37 mouse cellular contexts compared by ENCODE assay signal in genomic region chr11:104159769-104160272, GRCm38 (mm10). TPM values are rescaled to one million over a fixed set of nuclear protein-coding genes. Genes with fewer than 3 reads are reported as not detected.
"Had no signal": no experiment of that assay in that cellular context is flagged by ENCODE, and none has a peak within 500 bp of the region (broad histone marks: within the 10 kb centered on the region; RNA-seq: fewer than 3 reads in every experiment).

No protein-coding gene starts in this region.

- H3K4me2 ChIP-seq: embryonic facial prominence, embryonic 12.5 days; embryonic facial prominence, embryonic 13.5 days; embryonic facial prominence, embryonic 15.5 days; forebrain, embryonic 12.5 days; forebrain, embryonic 13.5 days; forebrain, embryonic 15.5 days; heart, embryonic 11.5 days; heart, embryonic 12.5 days had no signal

- H3K27ac ChIP-seq: embryonic facial prominence, embryonic 10.5 days; embryonic facial prominence, embryonic 12.5 days; embryonic facial prominence, embryonic 13.5 days; embryonic facial prominence, embryonic 15.5 days; forebrain, embryonic 10.5 days; forebrain, embryonic 12.5 days; forebrain, embryonic 13.5 days; forebrain, embryonic 15.5 days; gastrocnemius, adult 2 months; heart, adult 2 months; heart, embryonic 10.5 days had no signal

- DNase-seq: cerebellum, adult 9-10 months; cerebellum, postnatal 36 days; embryo, embryonic 11 days; forebrain, postnatal 0 days; gastrocnemius, adult 2 months; gastrocnemius, postnatal 10 days; gastrocnemius, postnatal 14 days; gastrocnemius, postnatal 25 days; gastrocnemius, postnatal 36 days; heart, adult 11 months; heart, adult 18-20 months; heart, adult 2 months had no signal

- H3K27me3 ChIP-seq: forebrain, embryonic 15.5 days had no signal

- H3K9me3 ChIP-seq: embryonic facial prominence, embryonic 10.5 days; embryonic facial prominence, embryonic 12.5 days; embryonic facial prominence, embryonic 13.5 days; embryonic facial prominence, embryonic 15.5 days; forebrain, embryonic 10.5 days; forebrain, embryonic 12.5 days; forebrain, embryonic 13.5 days; forebrain, embryonic 15.5 days; heart, embryonic 10.5 days; heart, embryonic 12.5 days had no signal

- H3K9ac ChIP-seq: embryonic facial prominence, embryonic 12.5 days; embryonic facial prominence, embryonic 13.5 days; embryonic facial prominence, embryonic 15.5 days; forebrain, embryonic 12.5 days; forebrain, embryonic 13.5 days; forebrain, embryonic 15.5 days; forebrain, postnatal 0 days; heart, embryonic 12.5 days had no signal

- H3K36me3 ChIP-seq: embryonic facial prominence, embryonic 10.5 days; embryonic facial prominence, embryonic 12.5 days; embryonic facial prominence, embryonic 13.5 days; embryonic facial prominence, embryonic 15.5 days; forebrain, embryonic 10.5 days; forebrain, embryonic 12.5 days; forebrain, embryonic 15.5 days; heart, embryonic 10.5 days; heart, embryonic 12.5 days had no signal

- H3K4me3 ChIP-seq: embryonic facial prominence, embryonic 10.5 days; embryonic facial prominence, embryonic 12.5 days; embryonic facial prominence, embryonic 13.5 days; embryonic facial prominence, embryonic 15.5 days; erythroblast, embryonic 14.5 days; forebrain, embryonic 10.5 days; forebrain, embryonic 12.5 days; forebrain, embryonic 13.5 days; forebrain, embryonic 15.5 days; gastrocnemius, adult 2 months; heart, adult 2 months; heart, embryonic 10.5 days; heart, embryonic 12.5 days had no signal

RNA-seq across cellular contexts. Expression of gene Sppl2c, which starts 26.3 kb away (rescaled TPM):
- total RNA-seq: common myeloid progenitor, adult 5-6 weeks; gastrocnemius, adult 18-20 months; gastrocnemius, adult 2 months; gastrocnemius, adult 8-10 months; gastrocnemius, postnatal 10 days; gastrocnemius, postnatal 14 days; gastrocnemius, postnatal 25 days; gastrocnemius, postnatal 36 days; gastrocnemius, postnatal 4 days; granulocyte monocyte progenitor cell, adult 5-6 weeks; heart, adult 18-20 months; heart, adult 2 months; heart, adult 8-10 months had no signal
- polyA plus RNA-seq: cortical plate, adult 2 months; embryonic facial prominence, embryonic 10.5 days; embryonic facial prominence, embryonic 11.5 days; embryonic facial prominence, embryonic 12.5 days; embryonic facial prominence, embryonic 13.5 days; embryonic facial prominence, embryonic 14.5 days; embryonic facial prominence, embryonic 15.5 days; erythroblast, embryonic 14.5 days; forebrain, embryonic 10.5 days; forebrain, embryonic 11.5 days; forebrain, embryonic 12.5 days; forebrain, embryonic 13.5 days; forebrain, embryonic 14.5 days; forebrain, embryonic 15.5 days; forebrain, embryonic 16.5 days; forebrain, postnatal 0 days; frontal cortex, adult 2 months; heart, embryonic 10.5 days; heart, embryonic 11.5 days; heart, embryonic 12.5 days had no signal

RNA-seq across cellular contexts. Expression of gene Crhr1, which starts 27.2 kb away (rescaled TPM):
- total RNA-seq: common myeloid progenitor, adult 5-6 weeks; gastrocnemius, adult 18-20 months; gastrocnemius, adult 2 months; gastrocnemius, adult 8-10 months; gastrocnemius, postnatal 14 days; gastrocnemius, postnatal 25 days; gastrocnemius, postnatal 36 days; gastrocnemius, postnatal 4 days; granulocyte monocyte progenitor cell, adult 5-6 weeks; heart, adult 18-20 months; heart, adult 2 months; heart, adult 8-10 months had no signal
- polyA plus RNA-seq: erythroblast, embryonic 14.5 days; heart, adult 2 months; heart, embryonic 11.5 days; heart, embryonic 12.5 days had no signal
